Mouse (Mus musculus) urinary bladder, postnatal 25 days (tissue): ENCODE data around the gene Mettl22.

ENCODE experiments used
- DNase-seq: peaks from one replicate; pipeline ENCODE4 v3.0.0; 2022; ENCODE audit warnings: low spot score

Mettl22 gene

GRCm38 (mm10) chr16:8512830-8513229 is 42.2 kb downstream of the Mettl22 start:
- no peak for DNase-seq

- peak; percentile 82 for DNase-seq
Observed at GRCm38 (mm10) chr16:8513236-8513906, 42.8 kb downstream of the Mettl22 start, which contains the start of gene Abat. Gene Abat (plus strand): TSS chr16:8513429.

- DNase-seq, result no peak
Observed at GRCm38 (mm10) chr16:8514180-8514579, 43.6 kb downstream of the Mettl22 start.

GRCm38 (mm10) chr16:8520525-8520924 is 49.9 kb downstream of the Mettl22 start:
- DNase-seq, result no peak

- DNase-seq, result no peak
Observed at GRCm38 (mm10) chr16:8521322-8521721, 50.7 kb downstream of the Mettl22 start.

- DNase-seq, result no peak
Observed at GRCm38 (mm10) chr16:8523480-8524144, 53.0 kb downstream of the Mettl22 start.

GRCm38 (mm10) chr16:8524163-8524847 is 53.7 kb downstream of the Mettl22 start:
- DNase-seq, result no peak

- DNase-seq, result no peak
Observed at GRCm38 (mm10) chr16:8525293-8525692, 54.7 kb downstream of the Mettl22 start.

- DNase-seq, result no peak
Observed at GRCm38 (mm10) chr16:8525877-8526276, 55.3 kb downstream of the Mettl22 start.

- DNase-seq, result no peak
Observed at GRCm38 (mm10) chr16:8529389-8529788, 58.8 kb downstream of the Mettl22 start.

- DNase-seq, result no peak
Observed at GRCm38 (mm10) chr16:8530018-8530417, 59.4 kb downstream of the Mettl22 start.

GRCm38 (mm10) chr16:8532461-8532860 is 61.9 kb downstream of the Mettl22 start:
- no peak for DNase-seq

GRCm38 (mm10) chr16:8532894-8533293 is 62.3 kb downstream of the Mettl22 start:
- no peak for DNase-seq

- no peak for DNase-seq
Observed at GRCm38 (mm10) chr16:8533477-8533876, 62.9 kb downstream of the Mettl22 start.

- DNase-seq, result no peak
Observed at GRCm38 (mm10) chr16:8534466-8535200, 64.0 kb downstream of the Mettl22 start.

GRCm38 (mm10) chr16:8535411-8535810 is 64.8 kb downstream of the Mettl22 start:
- no peak for DNase-seq

GRCm38 (mm10) chr16:8539150-8539865 is 68.7 kb downstream of the Mettl22 start:
- DNase-seq, result no peak
